Mouse (Mus musculus): ENCODE measurements around the gene Ltb. TPM values are rescaled to one million over a fixed set of nuclear protein-coding genes. Genes with fewer than 3 reads are reported as not detected.

The Ltb gene
- polyA plus RNA-seq, 1 experiment from 2014 or later, result 2.0 TPM

DNA sequence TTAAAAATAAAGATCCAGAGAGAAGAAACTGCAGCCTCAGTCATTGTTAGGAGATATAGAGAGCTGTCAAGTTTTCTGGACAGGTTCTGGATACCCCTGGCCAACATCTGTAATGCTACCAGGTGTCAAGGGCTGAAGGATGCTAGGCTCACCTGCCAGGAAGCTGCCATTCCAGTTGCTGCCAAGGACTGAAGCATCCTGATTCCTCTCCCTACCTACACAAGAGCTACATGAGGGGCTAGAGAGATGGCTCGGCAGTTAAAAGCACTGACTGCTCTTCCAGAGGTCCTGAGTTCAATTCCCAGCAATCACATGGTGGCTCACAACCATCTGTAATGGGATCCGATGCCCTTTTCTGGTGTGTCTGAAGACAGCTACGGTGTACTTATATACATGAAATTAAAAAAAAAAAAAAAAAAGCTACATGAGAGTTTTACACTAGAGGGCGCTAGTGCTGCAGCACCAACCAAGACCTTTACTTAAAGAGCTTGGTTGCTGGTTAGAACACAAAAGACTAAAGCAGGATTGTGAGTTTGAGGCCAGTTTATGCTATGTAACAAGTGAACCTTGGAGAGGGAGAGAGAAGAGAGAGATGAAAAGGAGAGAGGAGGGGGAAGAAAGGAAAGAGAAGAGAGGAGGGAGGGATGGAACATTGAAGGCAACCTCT lies 25.6 kb upstream of the Ltb start:
- Histone ChIP-seq H3K36me3 (ENCODE audit: control insufficient read depth, insufficient read depth, low read length) (no peaks in the 10 kb centered on the region), H3K9ac (ENCODE audit: low read depth, low read length) (no peak overlapping the region), H3K9me3 (ENCODE audit: control insufficient read depth, low read length) (no peaks in the 10 kb centered on the region), H3K27me3 (replicated peaks; ENCODE audit: control insufficient read depth, insufficient read depth, low read length) (no peaks in the 10 kb centered on the region), H3K4me1 (ENCODE audit: control insufficient read depth, insufficient read depth, low read length) (peaks cover 13% of the 10 kb centered on the region), H3K27ac (replicated peaks; ENCODE audit: low read depth, low read length) (no peak overlapping the region), H3K4me2 (ENCODE audit: low read depth, low read length) (no peak overlapping the region), H3K4me3 (ENCODE audit: low read depth, low read length) (no peak overlapping the region)
- ATAC-seq (ENCODE audit: low read depth), result no peak
- WGBS, result 12% methylated on average over 4 of the region's 4 CpGs
- DNase-seq (ENCODE audit: low spot score), result peak; percentile 84

GRCm38 (mm10) chr17:35172445-35173234 lies 21.6 kb upstream of the Ltb start:
- H3K9me3 ChIP-seq (ENCODE audit: control insufficient read depth, low read length), result no peaks in the 10 kb centered on the region
- WGBS, result 62% methylated on average over 11 of the region's 11 CpGs
- H3K27me3 ChIP-seq (replicated peaks; ENCODE audit: control insufficient read depth, insufficient read depth, low read length), result no peaks in the 10 kb centered on the region
- DNase-seq (ENCODE audit: low spot score) (peak; percentile 71), ATAC-seq (ENCODE audit: low read depth) (peak; percentile 45)
- H3K4me3 ChIP-seq (ENCODE audit: low read depth, low read length), result no peak overlapping the region
- H3K27ac ChIP-seq (replicated peaks; ENCODE audit: low read depth, low read length), result no peak overlapping the region
- no peaks in the 10 kb centered on the region for H3K36me3 ChIP-seq (ENCODE audit: control insufficient read depth, insufficient read depth, low read length)
- H3K4me2 ChIP-seq (ENCODE audit: low read depth, low read length), result no peak overlapping the region
- no peak overlapping the region for H3K9ac ChIP-seq (ENCODE audit: low read depth, low read length)
- peaks cover 6% of the 10 kb centered on the region; the same call in 1 of the 2 replicates for H3K4me1 ChIP-seq (ENCODE audit: control insufficient read depth, insufficient read depth, low read length)

- Histone ChIP-seq H3K9ac (ENCODE audit: low read depth, low read length) (peak overlapping the region; percentile 19; the same call in 1 of the 2 replicates), H3K27me3 (replicated peaks; ENCODE audit: control insufficient read depth, insufficient read depth, low read length) (no peaks in the 10 kb centered on the region), H3K4me3 (ENCODE audit: low read depth, low read length) (no peak overlapping the region), H3K9me3 (ENCODE audit: control insufficient read depth, low read length) (no peaks in the 10 kb centered on the region), H3K4me2 (ENCODE audit: low read depth, low read length) (no peak overlapping the region), H3K27ac (replicated peaks; ENCODE audit: low read depth, low read length) (no peak overlapping the region; the same call in 1 of the 2 replicates), H3K36me3 (ENCODE audit: control insufficient read depth, insufficient read depth, low read length) (no peaks in the 10 kb centered on the region), H3K4me1 (ENCODE audit: control insufficient read depth, insufficient read depth, low read length) (peaks cover 6% of the 10 kb centered on the region; the same call in 1 of the 2 replicates)
- 57% methylated on average over 3 of the region's 3 CpGs for WGBS
- DNase-seq (ENCODE audit: low spot score) (no peak), ATAC-seq (ENCODE audit: low read depth) (no peak)
These were observed 20.9 kb upstream of the Ltb start for GRCm38 (mm10) chr17:35173329-35173728.

- Histone ChIP-seq H3K4me1 (ENCODE audit: control insufficient read depth, insufficient read depth, low read length) (peaks cover 6% of the 10 kb centered on the region; the same call in 1 of the 2 replicates), H3K9ac (ENCODE audit: low read depth, low read length) (no peak overlapping the region), H3K27ac (replicated peaks; ENCODE audit: low read depth, low read length) (no peak overlapping the region), H3K9me3 (ENCODE audit: control insufficient read depth, low read length) (no peaks in the 10 kb centered on the region), H3K4me2 (ENCODE audit: low read depth, low read length) (no peak overlapping the region), H3K4me3 (ENCODE audit: low read depth, low read length) (no peak overlapping the region), H3K27me3 (replicated peaks; ENCODE audit: control insufficient read depth, insufficient read depth, low read length) (no peaks in the 10 kb centered on the region), H3K36me3 (ENCODE audit: control insufficient read depth, insufficient read depth, low read length) (no peaks in the 10 kb centered on the region)
- ATAC-seq (ENCODE audit: low read depth) (no peak), DNase-seq (ENCODE audit: low spot score) (no peak)
- 58% methylated on average over 8 of the region's 8 CpGs for WGBS
These were observed 19.9 kb upstream of the Ltb start for GRCm38 (mm10) chr17:35174201-35174977.

DNA sequence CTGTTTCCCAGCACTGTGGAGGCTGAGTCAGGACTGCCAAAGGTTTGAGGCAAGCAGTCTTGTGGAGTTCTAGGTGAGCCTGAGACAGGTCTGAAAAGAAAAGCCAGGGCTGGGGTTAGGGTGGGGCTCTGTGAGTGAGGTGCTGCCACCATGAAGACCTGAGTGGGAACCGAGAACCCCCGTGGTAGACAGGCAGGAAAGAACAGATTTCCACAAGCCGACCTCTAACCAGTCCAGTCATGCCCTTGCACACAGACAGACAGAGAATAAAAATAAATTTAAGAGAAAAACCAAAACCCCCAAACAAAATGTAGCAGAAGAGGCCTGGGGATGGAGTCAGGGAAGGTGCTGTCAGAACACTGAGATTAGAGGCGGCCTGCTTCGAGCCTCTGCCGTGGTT lies 18.9 kb upstream of the Ltb start:
- Histone ChIP-seq H3K9me3 (ENCODE audit: control insufficient read depth, low read length) (no peaks in the 10 kb centered on the region), H3K4me3 (ENCODE audit: low read depth, low read length) (no peak overlapping the region), H3K27ac (replicated peaks; ENCODE audit: low read depth, low read length) (no peak overlapping the region), H3K4me1 (ENCODE audit: control insufficient read depth, insufficient read depth, low read length) (peaks cover 6% of the 10 kb centered on the region; the same call in 1 of the 2 replicates), H3K27me3 (replicated peaks; ENCODE audit: control insufficient read depth, insufficient read depth, low read length) (no peaks in the 10 kb centered on the region), H3K4me2 (ENCODE audit: low read depth, low read length) (no peak overlapping the region), H3K9ac (ENCODE audit: low read depth, low read length) (peak overlapping the region; percentile 30; the same call in 1 of the 2 replicates), H3K36me3 (ENCODE audit: control insufficient read depth, insufficient read depth, low read length) (no peaks in the 10 kb centered on the region)
- no peak for ATAC-seq (ENCODE audit: low read depth)
- 67% methylated on average over 6 of the region's 6 CpGs for WGBS
- no peak for DNase-seq (ENCODE audit: low spot score)

GRCm38 (mm10) chr17:35175968-35176367 lies 18.3 kb upstream of the Ltb start, which contains the start of gene Aif1:
Gene Aif1 (minus strand): TSS chr17:35176068.
- Histone ChIP-seq H3K27ac (replicated peaks; ENCODE audit: low read depth, low read length) (no peak within 1 kb of the TSS), H3K4me3 (ENCODE audit: low read depth, low read length) (no peak within 1 kb of the TSS), H3K4me2 (ENCODE audit: low read depth, low read length) (no peak within 1 kb of the TSS), H3K4me1 (ENCODE audit: control insufficient read depth, insufficient read depth, low read length) (peaks cover 6% of the 10 kb centered on the region; the same call in 1 of the 2 replicates), H3K36me3 (ENCODE audit: control insufficient read depth, insufficient read depth, low read length) (no peaks in the 10 kb centered on the region), H3K27me3 (replicated peaks; ENCODE audit: control insufficient read depth, insufficient read depth, low read length) (no peaks in the 10 kb centered on the region), H3K9me3 (ENCODE audit: control insufficient read depth, low read length) (no peaks in the 10 kb centered on the region), H3K9ac (ENCODE audit: low read depth, low read length) (peak within 1 kb of the TSS; percentile 30; the same call in 1 of the 2 replicates)
- DNase-seq (ENCODE audit: low spot score), result no peak
- no peak for ATAC-seq (ENCODE audit: low read depth)
- WGBS, result 41% methylated on average over 2 of the region's 2 CpGs

DNA sequence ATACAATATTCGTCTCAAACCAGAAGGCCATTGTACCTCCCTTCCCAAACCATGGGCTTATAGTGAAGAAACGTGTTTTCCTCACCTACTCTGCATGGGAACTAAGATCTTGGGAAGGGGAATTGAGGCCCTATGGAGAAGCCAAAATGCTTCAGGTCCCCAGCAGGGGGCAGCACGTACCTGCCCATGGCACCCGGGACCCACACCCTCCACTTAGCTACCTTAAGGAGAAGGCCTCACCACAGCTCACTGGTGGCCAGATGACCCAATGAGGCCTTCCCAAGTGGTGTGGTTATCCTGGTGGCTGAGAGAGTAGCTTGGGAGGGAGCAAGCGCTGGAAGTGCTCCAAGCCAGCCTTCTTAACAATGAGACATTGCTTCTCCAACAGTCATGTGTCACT lies 15.7 kb upstream of the Ltb start:
- DNase-seq (ENCODE audit: low spot score) (peak; percentile 74), ATAC-seq (ENCODE audit: low read depth) (peak; percentile 82)
- H3K36me3 ChIP-seq (ENCODE audit: control insufficient read depth, insufficient read depth, low read length), result no peaks in the 10 kb centered on the region
- no peaks in the 10 kb centered on the region for H3K9me3 ChIP-seq (ENCODE audit: control insufficient read depth, low read length)
- no peak overlapping the region for H3K4me3 ChIP-seq (ENCODE audit: low read depth, low read length)
- H3K9ac ChIP-seq (ENCODE audit: low read depth, low read length), result no peak overlapping the region
- H3K4me2 ChIP-seq (ENCODE audit: low read depth, low read length), result no peak overlapping the region
- 18% methylated on average over 5 of the region's 5 CpGs for WGBS
- H3K27me3 ChIP-seq (replicated peaks; ENCODE audit: control insufficient read depth, insufficient read depth, low read length), result no peaks in the 10 kb centered on the region
- peaks cover 4% of the 10 kb centered on the region; the same call in 1 of the 2 replicates for H3K4me1 ChIP-seq (ENCODE audit: control insufficient read depth, insufficient read depth, low read length)
- H3K27ac ChIP-seq (replicated peaks; ENCODE audit: low read depth, low read length), result no peak overlapping the region

DNA sequence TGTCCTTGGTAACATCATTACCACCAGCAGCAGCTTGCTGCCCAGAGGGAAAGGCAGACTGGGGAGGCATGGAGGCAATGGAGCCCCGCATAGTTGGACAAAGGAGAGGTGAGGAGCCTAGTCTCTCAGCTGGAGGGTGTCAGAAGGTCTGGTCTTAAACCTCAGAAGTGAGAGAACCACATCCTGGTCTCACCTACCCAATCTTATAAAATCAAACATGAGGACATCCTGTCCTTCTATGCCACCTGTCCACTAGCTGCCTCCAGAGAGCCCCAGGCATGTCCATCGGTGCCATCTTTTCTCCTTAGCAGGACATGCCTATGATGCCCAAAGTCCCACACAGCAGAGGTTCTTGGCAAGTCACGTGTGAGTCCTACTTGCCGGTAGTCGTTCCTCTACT lies 14.1 kb upstream of the Ltb start:
- H3K4me1 ChIP-seq (ENCODE audit: control insufficient read depth, insufficient read depth, low read length), result no peaks in the 10 kb centered on the region
- no peaks in the 10 kb centered on the region for H3K9me3 ChIP-seq (ENCODE audit: control insufficient read depth, low read length)
- H3K27ac ChIP-seq (replicated peaks; ENCODE audit: low read depth, low read length), result no peak overlapping the region
- no peak overlapping the region for H3K9ac ChIP-seq (ENCODE audit: low read depth, low read length)
- H3K27me3 ChIP-seq (replicated peaks; ENCODE audit: control insufficient read depth, insufficient read depth, low read length), result no peaks in the 10 kb centered on the region
- H3K4me3 ChIP-seq (ENCODE audit: low read depth, low read length), result no peak overlapping the region
- DNase-seq (ENCODE audit: low spot score) (no peak), ATAC-seq (ENCODE audit: low read depth) (no peak)
- WGBS, result 95% methylated on average over 5 of the region's 5 CpGs
- H3K36me3 ChIP-seq (ENCODE audit: control insufficient read depth, insufficient read depth, low read length), result no peaks in the 10 kb centered on the region
- H3K4me2 ChIP-seq (ENCODE audit: low read depth, low read length), result no peak overlapping the region
